Mouse (Mus musculus): Measurements from ENCODE around the gene Acsl1.
A peak's percentile ranks its signal among the peaks of the same experiment; 100 is the strongest.

Gene Acsl1

DNA sequence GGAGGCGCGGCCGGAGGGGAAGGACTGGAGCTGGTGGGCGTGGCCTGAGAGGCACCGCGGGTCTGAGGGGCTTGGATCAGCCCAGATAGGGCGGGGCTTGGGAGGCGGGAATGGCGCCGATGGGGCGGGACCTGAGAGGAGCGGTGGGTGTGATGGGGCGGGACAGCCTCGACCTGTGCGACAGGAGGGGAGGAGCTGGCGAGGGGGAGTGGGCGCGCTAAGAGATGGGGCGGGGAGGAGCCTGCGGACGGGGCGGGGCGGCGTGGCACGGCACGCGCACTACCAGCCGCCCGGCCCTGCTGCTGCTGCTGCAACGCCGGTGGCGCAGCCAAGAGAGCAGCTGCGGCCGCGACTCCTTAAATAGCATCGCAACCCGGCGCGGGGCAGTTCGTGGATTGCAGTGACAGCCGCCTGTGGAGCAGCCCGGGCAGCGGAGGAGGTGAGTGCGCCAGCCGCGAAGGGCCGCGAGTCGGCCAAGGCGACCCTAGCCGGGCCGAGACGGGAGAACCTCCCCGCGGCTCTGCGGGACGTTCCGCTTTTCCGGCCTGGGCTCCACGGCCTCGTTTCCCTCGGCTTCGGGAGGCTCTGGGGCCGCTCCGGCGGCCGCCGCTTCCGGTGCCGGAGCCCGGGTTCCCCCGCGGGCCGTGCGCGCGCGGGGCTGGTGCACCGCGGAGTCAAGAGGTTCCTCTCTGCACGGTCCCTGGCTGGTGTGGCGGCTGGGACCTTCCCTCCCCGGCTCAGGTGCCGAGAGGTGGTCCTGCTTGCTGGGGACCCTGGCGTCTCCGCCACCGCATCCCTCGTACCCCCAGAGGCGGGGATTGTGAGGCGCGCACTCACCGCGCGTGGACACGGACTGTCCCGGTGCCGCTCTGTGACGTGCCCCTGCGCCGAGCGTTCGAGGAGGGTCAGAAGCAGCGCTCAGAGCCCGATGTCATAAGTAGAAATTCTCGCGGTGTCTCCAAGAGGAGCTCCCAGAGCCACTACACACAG is at the start of gene Acsl1:
Acsl1 (plus strand) TSS at position 246 of the 990 bp plus-strand sequence.
- DNase-seq (ENCODE audit: low read depth, low spot score) = peak; percentile 97

DNA sequence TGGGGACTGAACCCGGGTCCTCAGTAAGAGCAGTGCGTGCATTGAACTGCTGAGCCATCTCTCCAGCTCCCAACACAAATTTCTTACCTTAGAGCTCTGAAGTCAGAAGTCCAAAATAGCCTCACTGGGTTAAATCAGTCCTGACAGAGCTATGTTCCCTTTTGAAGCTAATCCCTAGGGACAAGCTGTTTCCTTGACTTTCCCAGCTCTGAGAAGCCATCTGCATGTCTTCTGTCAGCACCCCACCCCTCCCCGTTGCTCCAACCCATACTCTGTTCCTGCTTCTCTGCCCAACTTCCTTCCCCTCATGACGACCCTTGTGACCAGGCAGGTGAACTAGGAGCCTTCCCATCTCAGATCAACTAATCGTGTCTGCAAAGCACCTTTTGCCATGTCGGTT is 49.3 kb upstream of the Acsl1 start:
- peak; percentile 7 for DNase-seq (ENCODE audit: low read depth, low spot score)

DNA sequence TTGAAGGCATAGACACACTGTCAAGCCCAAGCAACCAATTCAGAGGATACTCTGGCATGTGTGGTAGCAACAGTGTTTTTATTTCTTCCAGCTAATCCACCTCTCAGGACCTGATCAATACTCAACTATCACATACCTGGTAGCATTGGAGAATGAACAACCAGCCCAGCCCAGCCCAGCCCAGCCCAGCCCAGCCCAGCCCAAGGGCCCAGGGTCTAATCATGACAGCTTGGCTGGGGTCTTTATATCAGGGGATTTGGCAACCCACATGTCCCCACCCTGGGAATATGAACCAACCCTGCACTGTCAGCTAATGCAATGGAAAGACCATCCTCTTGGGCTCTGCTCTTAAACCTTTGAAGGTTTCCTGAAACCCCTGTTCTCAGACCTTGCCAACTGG is 42.9 kb upstream of the Acsl1 start:
- DNase-seq (ENCODE audit: low read depth, low spot score) = no peak

DNA sequence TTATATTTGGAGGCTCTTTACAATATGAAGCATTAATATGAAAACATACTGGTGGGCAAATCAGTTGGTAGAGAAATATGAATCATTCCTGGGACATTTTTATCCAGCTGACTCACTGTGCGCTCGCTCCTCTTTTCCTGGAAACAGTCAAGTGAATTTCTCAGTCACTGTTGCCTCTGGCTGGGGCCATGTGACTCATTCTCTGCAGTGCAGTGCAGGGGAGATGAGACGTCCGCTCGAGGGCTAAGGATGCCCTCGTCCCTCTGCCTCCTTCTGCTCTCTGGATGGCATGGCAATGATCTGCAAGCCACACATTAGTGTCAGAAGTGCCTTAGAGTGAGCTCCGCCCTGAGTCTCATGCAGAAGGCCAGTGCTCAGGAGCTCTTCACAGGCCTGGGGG is 41.0 kb upstream of the Acsl1 start:
- no peak for DNase-seq (ENCODE audit: low read depth, low spot score)

DNA sequence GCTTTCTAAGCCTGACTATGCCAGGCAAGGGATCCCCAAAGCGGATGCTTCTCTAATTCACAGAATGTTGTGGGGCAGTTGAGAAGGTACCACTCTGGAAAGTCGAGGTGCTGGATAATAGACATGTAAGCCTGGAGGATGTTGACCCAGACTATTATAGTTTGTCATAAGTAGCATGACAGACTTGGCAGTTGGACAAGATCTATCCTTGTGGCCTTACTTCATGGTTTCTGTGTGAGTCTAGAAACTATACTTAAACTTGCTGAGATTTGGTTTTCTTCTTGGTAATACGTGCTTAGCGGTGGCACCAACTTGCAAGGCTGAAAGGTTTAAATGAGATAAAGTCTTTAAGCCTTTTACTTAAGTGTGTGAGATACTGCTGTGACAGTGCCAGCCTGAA is 38.9 kb upstream of the Acsl1 start:
- DNase-seq (ENCODE audit: low read depth, low spot score) = no peak

DNA sequence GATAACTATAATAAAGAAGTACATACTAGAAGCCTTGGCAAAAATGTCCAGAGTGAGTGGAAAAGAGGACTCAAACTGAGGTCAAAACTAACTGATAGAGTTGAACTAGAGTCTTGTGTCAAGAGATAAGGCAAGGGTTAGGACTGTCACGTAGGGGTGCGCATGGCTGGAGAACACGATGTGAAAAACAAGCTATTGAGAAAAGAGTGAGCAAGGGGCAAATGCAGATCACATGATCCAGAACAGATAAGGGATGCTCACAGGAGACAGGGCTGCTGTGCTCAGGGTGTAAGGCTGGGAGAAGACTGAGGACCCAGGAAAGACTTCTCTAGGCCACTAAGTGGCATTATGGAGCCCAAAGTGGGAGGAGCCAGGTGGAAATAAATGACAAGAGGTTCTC is 38.3 kb upstream of the Acsl1 start:
- DNase-seq (ENCODE audit: low read depth, low spot score) = no peak

DNA sequence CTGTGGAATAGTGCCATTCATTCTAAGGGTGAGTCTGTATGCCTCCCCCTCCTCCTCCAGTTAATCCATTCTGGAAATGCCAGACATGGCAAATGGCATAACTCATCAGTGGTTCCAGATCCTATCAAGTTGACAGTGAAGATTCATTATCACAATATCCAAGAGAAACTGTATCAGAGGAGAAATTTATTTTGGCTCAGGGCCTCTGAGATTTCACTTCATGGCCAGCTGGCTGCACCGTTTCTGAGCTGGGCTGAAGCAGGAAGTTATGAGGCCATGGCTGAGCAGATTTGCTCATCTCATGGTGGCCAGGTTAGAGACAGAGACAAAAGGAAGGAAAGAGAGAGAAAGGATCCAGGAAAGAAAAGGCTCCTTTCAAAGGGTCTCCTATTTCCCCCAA is 37.2 kb upstream of the Acsl1 start:
- DNase-seq (ENCODE audit: low read depth, low spot score) = no peak

DNA sequence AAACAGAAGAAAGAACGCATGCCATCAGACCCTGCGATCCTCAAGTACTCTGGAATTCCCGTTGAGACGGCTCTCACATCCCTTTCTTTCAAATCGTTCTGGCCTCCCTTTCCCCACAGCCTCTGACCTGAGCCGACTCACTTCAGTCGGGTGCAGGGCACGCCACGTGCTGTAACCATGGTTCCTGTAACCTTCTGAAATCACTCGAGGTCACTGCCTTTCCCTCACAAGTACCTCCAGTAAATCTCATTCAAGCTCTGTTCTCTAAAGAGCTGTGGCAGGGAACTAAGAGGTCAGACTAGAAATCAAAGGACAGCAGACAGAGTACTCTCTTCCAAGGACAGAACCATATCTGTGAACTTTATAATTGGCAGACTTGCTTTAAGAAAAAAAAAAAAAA is 32.3 kb upstream of the Acsl1 start:
- DNase-seq (ENCODE audit: low read depth, low spot score) = no peak

DNA sequence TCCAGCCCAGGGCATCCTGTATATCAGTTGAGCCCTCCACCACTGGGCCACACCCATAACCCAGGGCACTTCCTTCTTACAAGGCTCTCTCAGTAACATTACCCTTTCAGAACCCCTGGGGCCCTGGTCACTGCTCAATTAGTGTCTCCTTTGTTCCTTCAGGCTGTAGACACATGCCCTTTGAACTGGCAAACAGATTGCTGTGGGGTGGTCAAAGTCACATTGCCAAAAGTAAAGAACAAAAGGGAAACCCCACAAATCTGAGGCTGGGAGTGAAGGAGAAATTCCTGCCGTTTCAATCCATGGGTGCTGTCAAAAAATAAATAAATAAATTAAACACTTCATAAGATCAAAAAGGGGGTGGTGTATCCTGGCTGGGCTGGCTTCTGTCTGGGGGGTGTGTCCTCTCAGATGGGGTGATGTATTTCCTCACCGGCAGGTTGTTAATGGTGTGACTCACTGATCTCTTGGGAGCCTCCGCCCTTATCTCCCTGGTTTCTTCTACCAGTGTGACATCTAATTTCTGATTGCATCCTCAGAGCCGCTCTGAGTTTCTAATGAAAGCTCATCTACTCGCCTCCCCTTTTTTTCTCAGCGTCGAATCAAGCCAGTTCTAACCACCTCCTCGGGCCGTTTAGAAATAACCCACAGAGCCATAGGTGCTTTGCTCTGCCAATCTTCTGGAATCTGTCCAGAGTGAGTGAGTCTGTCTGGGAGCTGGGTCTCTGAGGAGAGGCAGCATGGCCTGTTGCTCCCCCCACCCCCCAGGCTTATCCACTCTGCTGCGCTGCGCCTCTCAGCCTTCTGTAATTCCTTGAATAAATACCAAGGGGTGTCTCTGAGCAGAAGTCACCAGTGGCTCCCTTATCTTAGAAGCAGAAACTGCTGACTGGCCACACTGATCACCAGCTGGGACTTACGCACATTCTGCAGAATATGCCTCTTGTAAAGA is 24.6 kb upstream of the Acsl1 start:
- peak; percentile 25 for DNase-seq (ENCODE audit: low read depth, low spot score)

DNA sequence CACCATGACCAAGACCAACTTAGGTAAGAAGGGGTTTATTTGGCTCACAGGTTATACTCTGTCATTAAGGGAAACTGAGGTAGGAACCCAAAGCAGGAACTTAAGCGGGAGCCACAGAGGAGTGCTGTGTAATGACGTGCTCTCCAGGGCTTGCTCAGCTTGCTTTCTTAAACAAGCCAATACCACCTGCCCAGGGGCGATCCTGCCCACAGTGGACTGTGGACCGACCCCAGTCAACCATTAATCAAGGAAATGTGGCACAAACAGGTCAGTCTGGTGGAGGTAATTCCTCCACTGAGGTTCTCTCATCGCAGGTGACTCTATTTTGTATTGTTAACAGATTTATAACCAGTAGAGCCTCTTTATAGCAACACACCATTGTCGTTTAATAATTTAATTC is 23.5 kb upstream of the Acsl1 start:
- no peak for DNase-seq (ENCODE audit: low read depth, low spot score)

DNA sequence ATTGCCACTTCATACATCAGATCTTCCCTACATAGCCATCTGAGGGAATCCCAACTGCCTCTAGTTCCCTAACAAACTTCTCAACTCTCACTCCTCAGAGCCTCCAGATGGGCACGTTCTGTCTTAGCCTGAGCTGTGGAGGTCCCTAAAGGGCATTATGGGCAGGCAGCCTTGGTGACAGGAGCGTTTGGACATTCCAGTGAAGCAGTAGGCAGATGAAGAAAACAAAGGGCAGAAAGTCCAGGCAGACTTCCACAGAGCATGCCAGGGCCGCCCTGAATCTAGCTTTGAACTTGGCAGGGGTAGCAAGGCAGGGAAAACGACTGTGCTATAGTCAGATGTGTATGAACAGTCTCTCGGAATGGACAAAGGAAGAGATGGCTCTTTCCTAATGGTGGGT is 22.2 kb upstream of the Acsl1 start:
- no peak for DNase-seq (ENCODE audit: low read depth, low spot score)

DNA sequence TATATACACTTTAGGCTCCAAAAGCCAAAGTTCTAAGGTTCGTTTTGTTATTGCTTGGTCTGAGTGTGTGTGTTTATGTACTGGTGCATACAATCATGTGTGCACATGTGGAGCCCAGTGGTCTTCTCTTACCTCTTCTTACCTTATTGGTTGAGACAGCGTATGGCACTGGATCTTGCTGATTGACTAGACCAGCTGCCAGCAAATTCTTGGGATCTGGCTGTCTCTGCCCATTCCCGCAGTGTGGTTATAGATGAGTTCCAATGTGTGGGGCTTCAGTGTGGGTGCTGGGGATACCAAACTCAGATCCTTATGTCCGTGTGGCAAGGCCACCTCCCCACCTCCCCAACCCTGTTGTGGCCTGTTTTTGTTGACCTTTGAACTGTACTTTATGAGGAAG is 21.8 kb upstream of the Acsl1 start:
- no peak for DNase-seq (ENCODE audit: low read depth, low spot score)

DNA sequence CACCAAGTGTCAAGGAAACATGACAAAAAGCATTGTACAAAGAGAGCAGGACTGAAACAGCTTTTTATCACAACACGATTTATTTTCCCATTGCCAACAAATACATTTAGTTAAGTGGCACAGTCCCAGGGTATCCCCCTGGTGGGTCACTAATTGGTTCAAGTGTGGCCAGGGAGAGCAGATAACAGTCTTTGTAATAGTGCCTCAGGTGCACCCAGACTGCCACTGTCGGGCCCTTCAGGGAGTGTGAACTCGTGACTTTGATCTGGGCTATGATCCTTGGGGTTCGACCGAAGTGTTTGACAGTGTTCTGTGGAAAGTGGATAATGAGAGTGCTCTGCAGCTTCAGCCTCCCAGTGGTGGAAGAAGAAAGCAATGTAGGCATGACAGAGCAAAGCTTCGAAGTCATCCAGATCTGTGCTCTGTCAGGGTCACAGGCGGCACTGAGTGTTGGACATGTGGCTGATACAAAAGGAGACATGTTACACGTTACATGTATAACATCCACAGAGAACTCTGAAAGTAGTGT is 21.1 kb upstream of the Acsl1 start:
- no peak for DNase-seq (ENCODE audit: low read depth, low spot score)

DNA sequence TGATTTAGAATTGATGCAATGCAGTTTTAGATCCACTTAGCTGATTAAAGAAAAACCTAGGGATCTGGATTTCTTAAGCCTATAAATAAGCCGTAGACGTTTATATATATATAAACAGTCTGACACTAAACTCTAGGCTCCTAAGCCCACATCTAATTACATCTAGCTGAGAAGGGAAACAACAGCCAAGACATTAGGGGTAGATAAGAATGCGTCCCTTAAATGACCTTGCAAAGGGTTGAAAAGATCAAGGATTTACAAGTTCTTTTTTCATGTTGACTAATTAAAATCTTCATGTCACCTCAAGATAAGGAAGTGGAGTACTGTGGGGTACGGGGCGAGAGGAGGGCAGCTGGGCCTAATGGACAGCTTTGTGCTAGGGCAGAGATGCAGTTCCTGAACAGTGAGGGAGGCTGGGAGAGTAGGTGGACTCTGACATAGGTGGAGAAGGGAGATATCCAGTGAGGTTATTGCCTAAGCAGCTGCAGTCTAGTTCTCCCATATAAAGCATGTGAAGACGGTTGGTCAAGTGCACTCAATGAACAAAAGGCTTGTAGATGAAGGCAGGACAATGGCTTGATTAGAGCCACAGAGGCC is 12.5 kb upstream of the Acsl1 start:
- no peak for DNase-seq (ENCODE audit: low read depth, low spot score)

DNA sequence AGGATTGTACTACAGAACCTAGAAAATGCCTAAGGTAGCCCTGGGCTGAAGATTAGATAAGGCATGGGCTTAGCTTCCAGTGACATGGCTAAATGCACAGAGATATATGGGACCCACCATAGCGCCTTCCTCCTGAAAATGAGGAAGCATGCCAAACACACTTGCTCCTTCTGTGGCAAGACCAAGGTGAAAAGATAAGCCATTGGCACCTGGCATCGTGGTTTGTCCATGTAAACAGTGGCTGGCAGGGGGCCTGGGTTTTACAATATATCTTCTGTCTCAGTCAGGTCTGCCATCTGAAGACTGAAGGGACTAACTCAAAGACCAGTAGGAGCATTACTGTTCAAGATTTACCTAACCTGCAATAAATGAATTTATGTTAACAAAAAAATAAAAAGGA is 2.4 kb upstream of the Acsl1 start:
- DNase-seq (ENCODE audit: low read depth, low spot score) = no peak

DNA sequence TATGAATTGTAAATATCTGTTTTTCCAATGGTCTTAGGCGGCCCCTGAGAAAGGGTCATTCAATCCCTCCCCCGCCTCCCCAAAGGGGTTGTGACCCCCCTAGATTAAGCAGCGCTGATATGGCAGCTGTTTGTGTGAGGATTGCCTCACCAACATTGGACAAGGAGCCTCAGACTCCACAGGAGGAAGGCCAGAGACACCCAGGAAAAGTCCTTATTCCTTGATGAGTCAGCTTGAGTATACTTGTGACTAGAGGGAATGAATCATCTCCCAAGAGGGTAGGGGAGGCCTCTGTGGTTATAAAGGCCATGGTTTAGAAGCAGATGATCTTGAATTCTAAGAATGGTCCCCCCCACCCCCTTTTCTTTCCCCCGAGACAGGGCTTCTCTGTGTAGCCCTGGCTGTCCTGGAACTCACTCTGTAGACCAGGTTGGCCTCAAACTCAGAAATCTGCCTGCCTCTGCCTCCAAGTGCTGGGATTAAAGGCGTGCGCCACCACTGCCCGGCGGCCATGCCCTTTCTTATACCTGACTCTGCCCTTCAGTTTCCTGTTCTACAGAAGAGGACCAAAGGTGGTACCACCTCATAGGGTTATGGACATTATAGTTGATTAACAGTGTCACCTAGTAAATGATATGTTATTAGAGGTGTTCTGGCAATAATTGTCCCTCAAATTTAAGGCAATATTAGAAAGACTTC is 1.6 kb upstream of the Acsl1 start:
- DNase-seq (ENCODE audit: low read depth, low spot score) = no peak

DNA sequence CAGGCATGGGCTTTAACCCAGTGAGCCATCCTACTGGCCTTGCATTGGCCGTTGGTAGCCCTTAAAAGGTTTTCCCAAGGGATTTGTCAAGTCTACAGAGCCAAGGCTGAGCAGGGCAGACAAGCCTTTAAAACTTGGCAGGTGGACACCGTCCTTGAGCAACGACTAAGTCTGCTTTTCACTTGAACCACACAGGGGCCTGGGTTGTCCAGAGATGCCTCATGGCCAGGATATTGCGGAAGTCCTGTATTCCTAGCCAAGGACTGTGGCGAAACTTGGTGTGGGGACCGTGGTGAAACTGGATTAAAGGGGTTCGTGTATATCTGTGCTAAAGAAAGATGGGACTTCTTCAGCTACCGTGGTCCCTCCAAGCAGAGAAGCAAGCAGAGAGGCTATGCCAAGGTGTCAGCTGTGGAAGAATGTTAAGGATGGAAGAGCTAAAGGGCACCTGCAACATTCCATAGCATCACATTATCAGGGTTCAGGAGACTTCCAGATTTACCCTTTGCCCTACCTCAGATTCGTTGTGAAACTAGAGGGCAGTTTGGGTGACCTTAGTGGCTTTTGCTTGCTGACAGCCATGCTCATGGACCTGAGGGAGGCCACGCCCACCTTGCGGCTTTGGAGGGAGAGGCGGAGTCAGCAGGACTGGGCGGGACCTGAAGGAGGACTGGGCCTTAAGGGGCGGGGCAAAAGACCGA is 596 bp upstream of the Acsl1 start:
- no peak for DNase-seq (ENCODE audit: low read depth, low spot score)

DNA sequence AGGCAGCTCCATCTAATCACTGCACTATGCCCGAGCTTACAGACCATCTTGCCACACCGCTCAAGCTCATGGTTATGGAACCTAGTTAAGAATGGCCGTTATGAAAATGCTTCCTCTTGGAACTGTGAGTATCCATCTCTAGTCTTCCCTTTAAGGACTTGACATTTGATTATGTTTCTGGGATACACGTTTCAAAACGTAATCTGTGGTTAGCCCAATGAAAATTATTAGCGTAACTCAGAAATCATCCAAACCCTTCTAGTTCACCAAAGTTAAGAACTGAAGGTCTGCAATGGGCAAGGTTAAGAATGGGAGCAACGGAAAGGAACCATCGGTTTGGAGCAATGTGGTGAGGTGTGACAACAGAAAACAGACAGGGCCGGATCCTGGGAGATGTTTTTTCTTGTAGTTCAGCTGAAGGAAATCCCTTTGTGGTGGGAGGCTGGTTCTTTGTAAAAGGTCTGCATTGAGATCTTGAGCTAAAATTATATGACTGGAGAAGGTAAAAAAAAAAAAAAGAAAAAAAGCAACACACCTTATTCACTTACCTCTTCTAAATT is 1.2 kb downstream of the Acsl1 start:
- no peak for DNase-seq (ENCODE audit: low read depth, low spot score)

DNA sequence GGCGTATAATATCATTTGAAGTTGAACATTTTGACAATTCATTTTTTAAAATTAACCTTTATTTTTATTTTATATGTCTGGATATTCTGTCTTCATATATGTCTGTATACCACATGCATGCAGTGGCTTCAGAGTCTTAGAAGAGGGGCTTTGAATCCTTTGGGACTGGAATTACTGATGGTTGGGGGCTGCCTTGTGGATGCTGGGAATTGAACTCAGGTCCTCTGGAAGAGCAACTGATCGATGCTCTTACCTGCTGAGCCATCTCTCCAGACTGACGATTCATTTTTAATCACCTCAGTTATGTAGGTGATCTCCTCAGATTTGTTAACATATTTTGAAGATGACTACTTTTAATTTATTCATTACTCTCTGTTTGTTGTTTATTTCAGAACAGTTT is 3.3 kb downstream of the Acsl1 start:
- no peak for DNase-seq (ENCODE audit: low read depth, low spot score)

DNA sequence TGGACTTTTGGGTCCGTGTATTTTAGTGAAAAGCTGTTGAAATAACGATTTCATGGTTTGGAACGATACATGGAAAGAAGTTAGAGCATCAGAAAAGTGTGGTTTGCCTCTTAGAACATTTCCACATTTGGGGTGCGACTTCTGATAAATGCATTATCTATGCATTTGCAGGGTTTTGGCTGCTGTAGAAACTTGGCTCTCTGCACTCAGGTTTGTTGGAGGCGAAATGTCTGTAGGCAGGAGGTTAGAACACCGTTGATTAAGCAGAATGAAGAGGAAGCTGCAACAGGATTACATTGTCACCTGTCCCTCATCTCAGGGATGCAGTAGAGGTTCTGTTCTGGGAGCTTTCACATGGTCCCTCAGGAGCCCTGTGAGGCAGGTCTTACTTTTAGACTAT is 3.8 kb downstream of the Acsl1 start:
- DNase-seq (ENCODE audit: low read depth, low spot score) = no peak

Measured in mesoderm, embryonic 11.5 days (tissue).